Mouse (Mus musculus) erythroblast, adult 5-6 weeks (primary cell): ENCODE results near the gene Tmem120b. TPM values are rescaled to one million over a fixed set of nuclear protein-coding genes. Genes with fewer than 3 reads are reported as not detected.

Experiments used
- ATAC-seq: replicated peaks from 2 replicates; pipeline ENCODE4 v1.8.0; 2016; ENCODE audit warnings: moderate number of reproducible peaks, mild to moderate bottlenecking, moderate TSS enrichment, inconsistent platforms; ENCODE audit not compliant: poor library complexity, low FRiP score, severe bottlenecking
- total RNA-seq, 2 experiments: library from RNA; stranded (forward) in 1 of 2; stranded (reverse) in 1 of 2; fragments of 150-400 nt in 1 of 2; fragments of 200-764, 138-1000 nt in 1 of 2; gene quantifications; 2 replicates each; pipeline versions ENCODE4 v1.2.3 to v1.2.4; 2015 to 2017; ENCODE audit warnings: low replicate concordance in 2 of 2

Gene Tmem120b
- total RNA-seq, 2 experiments from 2014 or later = 14.4 to 25.6 TPM

DNA sequence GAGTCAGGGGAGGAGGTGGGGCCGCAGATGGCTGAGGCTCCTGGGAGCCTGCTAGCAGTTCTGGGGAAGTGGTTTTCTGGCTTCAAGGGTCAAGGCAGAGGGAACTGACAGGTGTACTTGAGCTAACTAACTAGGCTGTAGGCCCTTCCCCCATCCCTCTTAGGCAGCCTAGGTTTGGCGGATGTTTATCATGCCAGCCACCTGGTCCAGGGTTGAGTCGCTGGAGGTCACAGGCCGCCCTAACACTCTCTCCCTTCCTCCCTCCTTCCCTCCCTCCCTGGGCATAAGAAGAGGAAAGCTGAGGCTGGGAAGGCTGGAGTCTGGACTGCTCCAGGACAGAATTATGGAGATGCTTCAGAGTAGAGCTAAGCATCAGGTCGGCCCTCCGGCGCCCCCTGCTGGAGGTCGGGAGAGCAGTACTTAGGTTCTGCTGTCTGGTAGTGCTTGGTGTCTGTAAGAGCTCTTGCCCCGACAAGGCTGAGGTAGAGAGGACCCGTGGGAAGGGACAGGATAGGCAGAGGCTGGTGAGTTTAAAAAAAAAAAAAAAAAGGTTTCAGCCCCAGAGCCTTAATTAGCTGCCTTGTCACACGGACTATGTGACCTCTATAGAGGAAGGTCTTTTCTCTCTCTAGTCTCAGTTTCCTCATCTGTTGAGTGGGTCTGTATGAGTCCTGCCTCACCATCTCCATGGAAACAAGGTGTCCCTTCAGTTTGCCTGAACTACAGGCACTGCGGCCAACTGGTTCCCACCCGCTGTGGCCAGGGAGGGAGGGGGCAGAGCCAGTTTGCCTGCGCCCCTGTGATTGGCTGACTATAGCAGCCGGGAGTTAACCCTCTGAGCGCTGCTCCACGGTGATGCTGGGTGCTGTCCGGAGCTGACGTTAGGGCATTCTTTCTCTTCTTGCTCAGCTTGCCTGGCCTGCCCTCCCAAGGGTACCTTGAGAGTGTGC is 81.5 kb downstream of the Tmem120b start:
- ATAC-seq = peak; percentile 83

GRCm38 (mm10) chr5:123150641-123151040 is 82.4 kb downstream of the Tmem120b start:
- ATAC-seq = peak; percentile 34; the same call in 1 of the 2 replicates

GRCm38 (mm10) chr5:123151077-123151476 is 82.9 kb downstream of the Tmem120b start:
- no peak for ATAC-seq

DNA sequence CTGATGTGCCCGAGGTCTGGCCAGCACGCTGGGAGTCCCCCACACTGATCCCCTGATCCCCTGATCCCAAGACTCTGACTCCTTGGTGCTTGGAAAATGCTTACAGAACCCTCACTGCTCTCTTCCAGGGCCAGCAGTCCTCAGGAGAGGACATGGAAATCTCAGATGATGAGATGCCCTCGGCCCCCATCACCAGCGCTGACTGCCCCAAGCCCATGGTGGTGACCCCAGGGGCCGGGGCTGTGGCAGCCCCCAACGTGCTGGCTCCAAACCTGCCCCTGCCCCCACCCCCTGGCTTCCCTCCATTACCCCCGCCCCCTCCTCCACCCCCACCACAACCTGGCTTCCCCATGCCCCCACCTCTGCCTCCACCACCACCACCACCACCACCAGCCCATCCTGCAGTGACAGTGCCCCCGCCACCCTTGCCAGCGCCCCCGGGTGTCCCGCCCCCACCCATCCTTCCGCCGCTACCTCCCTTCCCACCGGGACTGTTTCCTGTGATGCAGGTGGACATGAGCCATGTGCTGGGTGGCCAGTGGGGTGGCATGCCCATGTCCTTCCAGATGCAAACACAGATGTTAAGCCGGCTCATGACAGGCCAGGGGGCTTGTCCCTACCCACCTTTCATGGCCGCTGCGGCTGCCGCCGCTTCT is 83.6 kb downstream of the Tmem120b start:
- ATAC-seq = no peak

DNA sequence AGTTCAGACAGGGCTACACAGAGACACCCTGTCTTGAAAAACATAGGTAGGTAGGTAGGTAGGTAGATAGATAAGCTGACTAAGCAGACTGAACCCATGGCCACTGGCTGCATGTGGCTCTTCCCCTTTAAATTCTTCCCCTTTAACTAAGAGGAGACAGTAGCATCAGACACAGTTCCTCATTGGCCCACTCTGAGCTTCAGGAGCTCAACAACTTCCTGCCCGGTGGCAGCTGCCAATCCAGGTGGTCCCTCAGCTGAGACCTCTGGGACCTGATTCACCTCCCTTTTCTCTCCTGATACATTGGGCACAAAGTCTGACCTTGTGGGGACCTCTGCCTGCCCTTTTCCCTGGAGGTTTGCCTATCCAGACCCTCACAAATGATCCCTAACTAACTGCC is 84.7 kb downstream of the Tmem120b start:
- no peak for ATAC-seq

DNA sequence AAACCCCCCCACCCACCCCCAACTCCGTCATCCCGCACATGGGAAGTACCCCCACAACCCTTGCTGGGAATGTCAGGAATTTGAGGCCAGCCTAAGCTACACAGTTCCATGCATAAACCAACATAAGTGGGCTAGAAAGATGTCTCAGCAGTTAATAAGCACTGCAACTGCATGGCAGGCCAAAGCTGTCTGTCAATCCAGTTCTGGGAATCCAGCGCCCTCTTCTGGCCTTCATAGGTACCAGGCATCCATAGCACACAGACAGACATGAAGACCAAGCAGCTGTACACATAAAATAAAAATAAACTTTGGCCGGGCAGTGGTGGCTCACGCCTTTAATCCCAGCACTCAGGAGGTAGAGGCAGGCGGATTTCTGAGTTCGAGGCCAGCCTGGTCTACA is 87.2 kb downstream of the Tmem120b start:
- peak; percentile 70 for ATAC-seq

DNA sequence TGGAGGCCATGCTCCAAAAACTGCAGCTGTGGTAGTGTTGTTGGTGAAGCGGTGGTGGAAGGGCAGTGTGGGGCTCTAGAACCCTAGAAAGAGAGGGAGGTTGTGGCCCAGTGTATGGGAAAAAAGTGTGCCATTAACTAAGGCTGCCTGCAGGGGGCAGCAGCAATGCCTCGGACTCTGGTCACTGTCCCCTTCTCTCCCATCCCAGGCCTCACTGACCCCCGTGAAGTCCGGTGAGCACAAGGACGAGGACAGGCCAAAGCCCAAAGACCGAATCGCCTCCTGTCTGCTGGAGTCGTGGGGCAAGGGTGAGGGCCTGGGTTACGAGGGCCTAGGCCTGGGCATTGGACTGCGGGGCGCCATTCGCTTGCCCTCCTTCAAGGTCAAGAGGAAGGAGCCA is 88.5 kb downstream of the Tmem120b start:
- ATAC-seq = peak; percentile 31; the same call in 1 of the 2 replicates

- no peak for ATAC-seq
Observed at GRCm38 (mm10) chr5:123157972-123158371, 89.8 kb downstream of the Tmem120b start.

GRCm38 (mm10) chr5:123159446-123159845 is 91.2 kb downstream of the Tmem120b start:
- no peak for ATAC-seq

DNA sequence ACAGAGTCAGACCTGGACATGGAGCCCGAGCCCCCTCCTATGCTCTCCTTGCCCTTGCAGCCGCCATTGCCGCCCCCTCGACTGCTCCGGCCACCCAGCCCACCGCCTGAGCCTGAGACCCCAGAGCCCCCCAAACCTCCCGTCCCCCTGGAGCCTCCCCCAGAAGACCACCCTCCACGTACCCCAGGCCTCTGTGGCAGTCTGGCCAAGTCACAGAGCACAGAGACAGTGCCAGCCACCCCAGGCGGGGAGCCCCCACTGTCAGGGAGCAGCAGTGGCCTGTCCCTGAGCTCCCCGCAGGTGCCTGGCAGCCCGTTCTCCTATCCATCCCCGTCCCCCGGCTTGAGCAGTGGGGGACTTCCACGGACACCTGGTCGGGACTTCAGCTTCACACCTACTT is 91.7 kb downstream of the Tmem120b start:
- no peak for ATAC-seq

GRCm38 (mm10) chr5:123160341-123160740 is 92.1 kb downstream of the Tmem120b start:
- ATAC-seq = no peak

DNA sequence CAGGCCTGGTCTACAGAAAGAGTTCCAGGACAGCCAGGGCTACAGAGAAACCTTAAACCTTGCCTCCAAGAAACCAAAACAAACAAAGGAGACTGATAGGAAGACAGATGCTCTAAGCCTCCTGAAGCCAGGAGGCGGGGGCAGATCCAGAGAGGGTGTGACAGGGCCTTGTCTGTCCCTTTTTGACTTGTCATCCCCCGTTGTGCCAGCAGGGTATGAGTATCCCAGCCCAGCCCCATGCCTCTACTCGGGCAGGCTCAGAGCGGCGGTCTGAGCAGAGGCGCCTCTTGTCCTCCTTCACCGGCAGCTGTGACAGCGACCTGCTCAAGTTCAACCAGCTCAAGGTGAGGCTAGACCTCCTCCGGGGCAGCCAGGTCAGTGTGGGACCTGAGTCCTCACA is 94.7 kb downstream of the Tmem120b start:
- ATAC-seq = no peak; the same call in 1 of the 2 replicates

DNA sequence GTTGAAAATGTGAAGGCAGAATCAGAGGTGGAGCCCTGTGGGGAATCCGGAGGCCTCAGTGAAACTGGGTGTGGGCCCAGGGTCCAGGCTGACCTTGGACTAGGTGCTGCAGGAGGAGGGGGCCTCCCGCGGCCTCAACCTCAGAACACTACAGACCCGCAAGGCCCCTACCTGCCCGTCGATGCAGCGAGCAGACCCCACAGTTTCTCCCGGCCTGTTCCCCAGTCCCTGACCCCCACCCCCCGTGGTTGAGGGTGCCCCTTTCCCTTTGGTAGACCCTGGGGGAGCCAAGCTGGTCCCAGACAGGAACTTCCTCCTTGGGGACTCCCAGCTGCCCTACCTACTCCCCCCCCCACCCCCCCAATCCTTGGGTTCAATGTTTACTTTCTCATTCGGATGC is 98.2 kb downstream of the Tmem120b start:
- ATAC-seq = no peak

Other genes starting within 250 kb of the Tmem120b start
- 76.7 and 89.7 TPM in 2 replicates for gene Anapc5, start 247.1 kb upstream of the Tmem120b start, total RNA-seq (2015; ENCODE audit: low replicate concordance)
- 116 and 153 TPM in 2 replicates for gene Anapc5, start 247.1 kb upstream of the Tmem120b start, total RNA-seq (2017; ENCODE audit: low replicate concordance)
- gene Rnf34, start 218.4 kb upstream of the Tmem120b start, total RNA-seq (2015; ENCODE audit: low replicate concordance) = 5.9 and 8.5 TPM in 2 replicates
- gene Rnf34, start 218.4 kb upstream of the Tmem120b start, total RNA-seq (2017; ENCODE audit: low replicate concordance) = 4.8 and 6.3 TPM in 2 replicates
- gene Kdm2b, start 78.6 kb upstream of the Tmem120b start, total RNA-seq (2015; ENCODE audit: low replicate concordance) = 7.5 and 9.4 TPM in 2 replicates
- gene Kdm2b, start 78.6 kb upstream of the Tmem120b start, total RNA-seq (2017; ENCODE audit: low replicate concordance) = 11.3 and 28.3 TPM in 2 replicates
- 23.6 and 25.1 TPM in 2 replicates for gene Orai1, start 53.3 kb upstream of the Tmem120b start, total RNA-seq (2015; ENCODE audit: low replicate concordance)
- gene Orai1, start 53.3 kb upstream of the Tmem120b start, total RNA-seq (2017; ENCODE audit: low replicate concordance) = 0.84 and 7.8 TPM in 2 replicates
- not detected in 2 replicates for gene Morn3, start 21.4 kb upstream of the Tmem120b start, total RNA-seq (2015; ENCODE audit: low replicate concordance)
- gene Morn3, start 21.4 kb upstream of the Tmem120b start, total RNA-seq (2017; ENCODE audit: low replicate concordance) = not detected in 2 replicates
- gene Rhof, start 64.3 kb downstream of the Tmem120b start, total RNA-seq (2015; ENCODE audit: low replicate concordance) = 1.5 and 2.1 TPM in 2 replicates
- 0.70 and 2.1 TPM in 2 replicates for gene Rhof, start 64.3 kb downstream of the Tmem120b start, total RNA-seq (2017; ENCODE audit: low replicate concordance)
- gene Setd1b, start 73.8 kb downstream of the Tmem120b start, total RNA-seq (2015; ENCODE audit: low replicate concordance) = 15.6 and 19.2 TPM in 2 replicates
- gene Setd1b, start 73.8 kb downstream of the Tmem120b start, total RNA-seq (2017; ENCODE audit: low replicate concordance) = 5.5 and 7.7 TPM in 2 replicates
- 6.9 and 25.5 TPM in 2 replicates for gene Psmd9, start 101.0 kb downstream of the Tmem120b start, total RNA-seq (2015; ENCODE audit: low replicate concordance)
- 13.8 and 28.7 TPM in 2 replicates for gene Psmd9, start 101.0 kb downstream of the Tmem120b start, total RNA-seq (2017; ENCODE audit: low replicate concordance)
- gene Hpd, start 114.3 kb downstream of the Tmem120b start, total RNA-seq (2015; ENCODE audit: low replicate concordance) = not detected in 2 replicates
- gene Hpd, start 114.3 kb downstream of the Tmem120b start, total RNA-seq (2017; ENCODE audit: low replicate concordance) = not detected in 2 replicates
- 0.84 and 11.9 TPM in 2 replicates for gene Wdr66, start 183.7 kb downstream of the Tmem120b start, total RNA-seq (2015; ENCODE audit: low replicate concordance)
- 0.42 and 2.4 TPM in 2 replicates for gene Wdr66, start 183.7 kb downstream of the Tmem120b start, total RNA-seq (2017; ENCODE audit: low replicate concordance)